Mouse (Mus musculus): Measurements from ENCODE around the gene Slc22a16. TPM values are rescaled to one million over a fixed set of nuclear protein-coding genes. Genes with fewer than 3 reads are reported as not detected.

Slc22a16 gene
- total and polyA plus RNA-seq, 3 experiments = not detected

DNA sequence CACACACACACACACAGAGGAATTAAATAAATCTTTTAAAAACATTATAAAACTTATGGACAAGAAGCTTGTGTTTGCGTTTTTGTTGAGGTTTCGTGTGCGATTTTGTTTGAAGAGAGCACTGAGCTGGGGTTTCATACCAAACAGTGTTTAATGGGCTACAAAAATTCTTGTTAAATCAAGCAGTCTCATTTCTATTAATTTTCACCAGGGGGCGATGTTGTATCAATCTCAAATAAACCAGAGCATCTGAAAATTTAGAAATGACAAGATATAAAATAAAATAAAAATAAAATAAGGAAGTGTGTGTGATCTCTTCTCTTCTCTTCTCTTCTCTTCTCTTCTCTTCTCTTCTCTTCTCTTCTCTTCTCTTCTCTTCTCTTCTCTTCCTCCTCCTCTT lies 79.5 kb downstream of the Slc22a16 start:
- DNase-seq (ENCODE audit: low read depth, low spot score) = peak; percentile 49
- Histone ChIP-seq H3K27ac (ENCODE audit: control insufficient read depth, low read depth, low read length) (no peak overlapping the region), H3K4me3 (ENCODE audit: control insufficient read depth in 1 of 2, insufficient read depth in 1 of 2, low read depth in 2 of 2, low read length in 2 of 2) (no peak overlapping the region), H3K79me2 (ENCODE audit: control insufficient read depth, insufficient read depth, low read length, poor library complexity) (no peaks in the 10 kb centered on the region), H3K9me3 (replicated peaks; ENCODE audit: insufficient read depth, low read length) (no peaks in the 10 kb centered on the region), H3K27me3 (ENCODE audit: control insufficient read depth in 1 of 2, insufficient read depth in 2 of 2, low read length in 2 of 2) (no peaks in the 10 kb centered on the region; a peak in 1 of 4 replicates), H3K4me1 (ENCODE audit: control insufficient read depth in 1 of 2, insufficient read depth in 2 of 2, low read length in 2 of 2) (no peaks in the 10 kb centered on the region; a peak in 1 of 4 replicates), H3K36me3 (ENCODE audit: control insufficient read depth in 1 of 2, insufficient read depth in 2 of 2, low read length in 2 of 2) (no peaks in the 10 kb centered on the region), H3K9ac (ENCODE audit: control insufficient read depth, low read depth, low read length, poor library complexity, severe bottlenecking) (no peak overlapping the region)
- no peak for TF ChIP-seq CHD2 (IDR thresholded peaks at IDR 0.05; ENCODE audit: low read length)
- TF ChIP-seq RAD21 (IDR thresholded peaks at IDR 0.05; ENCODE audit: low read depth, low read length) = peak; percentile 78
- TF ChIP-seq CTCF (IDR thresholded peaks at IDR 0.05 in 2 of 3, conservative IDR thresholded peaks at IDR 0.05 in 1 of 3; ENCODE audit: control insufficient read depth in 1 of 3, insufficient read depth in 1 of 3, low read depth in 2 of 3, low read length in 3 of 3, poor library complexity in 1 of 3, severe bottlenecking in 1 of 3) = peak; percentile 21 to 61 (median 28); a peak in 5 of 6 replicates
- TF ChIP-seq SMC3 (IDR thresholded peaks at IDR 0.05; ENCODE audit: low read depth, low read length) = peak; percentile 60
- peak; percentile 50 for TF ChIP-seq ZC3H11A (IDR thresholded peaks at IDR 0.05; ENCODE audit: low read depth, low read length)
- no peak for TF ChIP-seq USF2 (IDR thresholded peaks at IDR 0.05; ENCODE audit: borderline replicate concordance in 1 of 2, insufficient read depth in 1 of 2, low read depth in 1 of 2, low read length in 2 of 2)

DNA sequence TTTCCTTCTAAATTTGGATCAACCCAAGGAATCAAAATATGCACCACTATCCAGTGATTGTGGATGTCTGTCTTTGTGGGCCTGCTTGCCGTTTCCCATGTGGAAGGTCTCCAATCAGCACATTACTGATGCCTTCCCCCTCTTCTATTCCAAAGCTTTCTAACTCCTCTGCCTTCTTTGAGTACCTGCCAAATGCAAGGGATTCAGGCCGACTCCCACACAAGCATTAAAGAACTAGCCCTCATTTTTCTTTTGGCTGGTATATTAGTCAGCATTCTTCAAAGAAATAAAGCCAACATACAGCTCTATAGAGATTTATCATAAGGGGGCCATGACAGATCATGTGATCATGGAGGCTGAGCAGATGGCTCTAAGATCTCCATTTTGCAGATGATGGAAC lies 81.5 kb downstream of the Slc22a16 start:
- H3K27me3 ChIP-seq (ENCODE audit: control insufficient read depth in 1 of 2, insufficient read depth in 2 of 2, low read length in 2 of 2) = no peaks in the 10 kb centered on the region; a peak in 1 of 4 replicates
- H3K36me3 ChIP-seq (ENCODE audit: control insufficient read depth in 1 of 2, insufficient read depth in 2 of 2, low read length in 2 of 2) = no peaks in the 10 kb centered on the region
- no peak overlapping the region for H3K27ac ChIP-seq (ENCODE audit: control insufficient read depth, low read depth, low read length)
- TF ChIP-seq TAL1 (IDR thresholded peaks at IDR 0.05; ENCODE audit: low read length) (no peak), MYC (IDR thresholded peaks at IDR 0.05; ENCODE audit: low read depth, low read length) (no peak), POLR2AphosphoS2 (IDR thresholded peaks at IDR 0.05; ENCODE audit: low read length) (no peak), UBTF (IDR thresholded peaks at IDR 0.05; ENCODE audit: borderline replicate concordance, insufficient read depth, low read depth, low read length) (no peak), MAFK (IDR thresholded peaks at IDR 0.05; ENCODE audit: borderline replicate concordance, low read depth, low read length) (no peak), TBP (IDR thresholded peaks at IDR 0.05; ENCODE audit: low read depth, low read length) (no peak), BHLHE40 (IDR thresholded peaks at IDR 0.05; ENCODE audit: borderline replicate concordance, low read depth, low read length) (no peak), GATA1 (IDR thresholded peaks at IDR 0.05; ENCODE audit: low read depth, low read length) (no peak), USF2 (IDR thresholded peaks at IDR 0.05; ENCODE audit: borderline replicate concordance in 1 of 2, insufficient read depth in 1 of 2, low read depth in 1 of 2, low read length in 2 of 2) (no peak), MYB (IDR thresholded peaks at IDR 0.05; ENCODE audit: low read depth, low read length) (no peak), NRF1 (IDR thresholded peaks at IDR 0.05; ENCODE audit: insufficient read depth, low read depth, low read length, poor library complexity, severe bottlenecking) (no peak), CTCF (IDR thresholded peaks at IDR 0.05 in 2 of 3, conservative IDR thresholded peaks at IDR 0.05 in 1 of 3; ENCODE audit: control insufficient read depth in 1 of 3, insufficient read depth in 1 of 3, low read depth in 2 of 3, low read length in 3 of 3, poor library complexity in 1 of 3, severe bottlenecking in 1 of 3) (no peak), MXI1 (IDR thresholded peaks at IDR 0.05; ENCODE audit: low read depth, low read length) (no peak), ELF1 (IDR thresholded peaks at IDR 0.05; ENCODE audit: low read depth, low read length) (no peak), TCF12 (IDR thresholded peaks at IDR 0.05; ENCODE audit: low read depth, low read length) (no peak), ZNF384 (IDR thresholded peaks at IDR 0.05; ENCODE audit: low read depth, low read length) (no peak), RCOR1 (IDR thresholded peaks at IDR 0.05; ENCODE audit: low read depth, low read length) (no peak), ETS1 (IDR thresholded peaks at IDR 0.05; ENCODE audit: low read depth, low read length) (no peak), KAT2A (conservative IDR thresholded peaks at IDR 0.05; ENCODE audit: low read depth, low read length) (no peak), ZMIZ1 (IDR thresholded peaks at IDR 0.05; ENCODE audit: low read depth, low read length) (no peak)
- DNase-seq (ENCODE audit: low read depth, low spot score) = no peak
- no peaks in the 10 kb centered on the region; a peak in 1 of 4 replicates for H3K4me1 ChIP-seq (ENCODE audit: control insufficient read depth in 1 of 2, insufficient read depth in 2 of 2, low read length in 2 of 2)
- no peak overlapping the region for H3K4me3 ChIP-seq (ENCODE audit: control insufficient read depth in 1 of 2, insufficient read depth in 1 of 2, low read depth in 2 of 2, low read length in 2 of 2)
- no peak overlapping the region for H3K9ac ChIP-seq (ENCODE audit: control insufficient read depth, low read depth, low read length, poor library complexity, severe bottlenecking)
- no peaks in the 10 kb centered on the region for H3K79me2 ChIP-seq (ENCODE audit: control insufficient read depth, insufficient read depth, low read length, poor library complexity)
- no peaks in the 10 kb centered on the region for H3K9me3 ChIP-seq (replicated peaks; ENCODE audit: insufficient read depth, low read length)

Measured in MEL (cell line).